Mouse (Mus musculus) cerebellum, postnatal 25 days (tissue): ENCODE data around the gene Cxcl10.
A peak's percentile ranks its signal among the peaks of the same experiment; 100 is the strongest.
"Not testable (repeated sequence)": the region's sequence is repeated elsewhere in the genome, so short reads cannot be mapped to it uniquely, and the experiment has no call there.

Source experiments
- DNase-seq, 2 experiments: peaks; one replicate each; pipeline ENCODE4 v3.0.0; 2021; ENCODE audit warnings: mixed read lengths in 2 of 2

The Cxcl10 gene

GRCm38 (mm10) chr5:92368392-92368791, 19.7 kb upstream of the Cxcl10 start:
- peak; percentile 42 to 62 for DNase-seq

DNA sequence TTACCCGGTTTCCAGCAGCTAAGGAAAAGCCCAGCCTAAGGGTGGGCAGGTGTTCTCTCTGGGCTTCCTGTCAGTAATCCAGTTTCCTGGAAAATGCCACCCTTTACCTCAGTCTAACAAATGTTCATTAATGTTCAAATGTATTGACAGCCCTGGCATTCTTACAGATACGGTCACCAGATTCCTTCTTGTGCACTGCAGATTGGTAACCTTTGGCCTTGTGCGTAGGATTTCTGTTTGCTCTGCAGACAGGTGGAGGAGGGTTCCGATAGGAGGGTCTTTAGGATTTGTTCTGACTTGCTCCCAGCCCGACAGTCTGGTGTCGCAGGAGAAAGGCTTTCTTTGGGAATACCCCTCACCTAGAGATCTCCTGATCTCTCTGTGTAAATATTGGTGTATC, 17.9 kb upstream of the Cxcl10 start:
- DNase-seq, result no peak

GRCm38 (mm10) chr5:92365146-92365705, 16.5 kb upstream of the Cxcl10 start:
- peak; percentile 53 to 65 for DNase-seq

GRCm38 (mm10) chr5:92364011-92364410, 15.3 kb upstream of the Cxcl10 start:
- no peak for DNase-seq

- no peak for DNase-seq
Observed at GRCm38 (mm10) chr5:92363179-92363578, 14.5 kb upstream of the Cxcl10 start.

DNA sequence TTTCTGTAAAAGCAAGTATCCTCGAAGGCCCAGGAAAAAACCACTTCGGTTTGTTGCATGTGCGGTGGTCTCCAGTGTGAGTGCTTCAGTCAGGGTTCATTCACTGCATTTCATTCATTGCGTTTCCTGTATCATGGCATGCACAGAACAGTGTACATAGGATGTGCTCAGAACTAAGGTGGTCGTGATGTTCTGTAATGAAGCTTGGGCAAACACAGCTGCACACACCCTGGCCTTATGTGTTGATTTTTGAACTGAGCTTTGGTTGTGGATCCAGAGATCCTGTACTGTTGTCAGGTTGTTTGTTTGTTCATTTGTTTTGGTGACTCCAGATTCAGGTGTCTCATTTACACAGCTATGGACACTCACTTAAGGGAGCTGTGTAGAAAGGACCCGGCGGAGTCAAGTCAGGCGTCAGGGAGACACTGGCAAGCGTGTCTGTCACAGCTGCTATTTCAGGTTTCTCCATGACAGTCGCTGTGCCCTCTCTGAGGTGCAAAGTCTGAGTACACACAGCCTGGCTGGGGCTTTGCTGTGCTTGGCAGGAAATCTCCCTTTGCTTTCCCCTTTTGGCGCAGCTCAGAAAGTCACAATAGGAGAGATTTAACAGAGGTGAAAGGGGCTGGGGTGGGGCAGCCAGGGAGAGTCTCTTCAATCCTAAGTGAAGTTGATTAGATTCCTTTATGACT, 10.2 kb upstream of the Cxcl10 start:
- no peak for DNase-seq

GRCm38 (mm10) chr5:92358033-92358432, 9.3 kb upstream of the Cxcl10 start:
- DNase-seq, result no peak

DNA sequence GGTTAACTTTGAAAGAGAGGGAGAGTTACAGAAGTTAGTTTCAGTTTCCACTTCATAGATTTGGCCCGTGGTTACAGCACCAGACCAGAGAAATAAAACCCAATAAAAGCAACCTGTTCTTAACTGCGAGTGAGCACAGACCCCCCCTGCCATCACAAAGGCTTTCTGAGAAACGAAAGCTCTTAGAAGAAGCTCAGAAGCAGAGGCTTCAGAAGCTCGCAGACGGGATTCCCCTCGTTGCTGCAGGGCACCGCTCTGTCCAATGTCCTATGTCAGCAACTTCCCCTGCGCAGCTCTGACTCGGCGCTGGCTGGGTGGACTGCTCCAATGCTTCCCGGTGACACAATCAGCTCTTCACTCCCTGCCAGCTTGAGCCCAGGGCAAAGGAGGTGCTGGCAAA, 4.8 kb upstream of the Cxcl10 start:
- DNase-seq, result peak in 1 of 2 experiments; percentile 46

DNA sequence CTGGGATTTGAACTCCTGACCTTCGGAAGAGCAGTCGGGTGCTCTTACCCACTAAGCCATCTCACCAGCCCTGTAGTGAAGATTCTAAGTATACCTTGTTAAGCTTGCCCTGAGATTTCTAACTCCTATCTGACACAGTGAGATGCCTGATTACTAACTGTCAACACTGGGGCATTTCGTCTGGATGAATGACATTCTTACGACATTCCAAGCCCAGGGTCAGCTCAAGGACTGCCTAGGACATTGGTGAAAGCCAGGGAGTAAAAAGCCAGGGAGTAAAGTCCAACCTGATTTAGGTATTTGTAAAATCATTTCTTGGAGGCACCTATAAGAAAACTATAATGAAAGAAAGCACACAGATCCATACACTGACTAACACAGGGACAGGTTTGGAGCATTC, 4.0 kb upstream of the Cxcl10 start:
- DNase-seq, result not testable (repeated sequence)

DNA sequence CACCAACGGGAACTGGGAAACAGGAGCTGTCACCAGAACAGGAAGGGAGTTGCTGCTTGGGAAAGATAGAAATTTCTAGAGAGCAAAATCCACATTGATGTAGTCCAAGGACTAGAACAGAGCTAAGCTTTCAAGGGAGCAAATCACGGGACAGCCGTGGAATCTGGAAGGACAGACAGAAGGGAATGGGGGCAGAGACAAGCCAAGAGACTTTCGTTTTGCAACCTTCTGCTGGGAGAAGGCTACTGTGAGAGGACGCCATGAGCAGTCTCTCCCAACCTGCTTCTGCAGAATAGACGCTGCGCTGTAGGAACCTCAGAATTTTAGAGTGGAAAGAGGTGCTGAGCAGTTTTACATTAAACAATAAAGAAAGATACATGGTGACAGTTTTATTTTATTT, 1.0 kb upstream of the Cxcl10 start:
- DNase-seq, result no peak

GRCm38 (mm10) chr5:92345006-92345405, 3.7 kb downstream of the Cxcl10 start:
- DNase-seq, result no peak

- DNase-seq, result no peak
Observed at GRCm38 (mm10) chr5:92340606-92341005, 8.1 kb downstream of the Cxcl10 start.

- DNase-seq, result no peak
Observed at GRCm38 (mm10) chr5:92336743-92337142, 11.9 kb downstream of the Cxcl10 start.

DNA sequence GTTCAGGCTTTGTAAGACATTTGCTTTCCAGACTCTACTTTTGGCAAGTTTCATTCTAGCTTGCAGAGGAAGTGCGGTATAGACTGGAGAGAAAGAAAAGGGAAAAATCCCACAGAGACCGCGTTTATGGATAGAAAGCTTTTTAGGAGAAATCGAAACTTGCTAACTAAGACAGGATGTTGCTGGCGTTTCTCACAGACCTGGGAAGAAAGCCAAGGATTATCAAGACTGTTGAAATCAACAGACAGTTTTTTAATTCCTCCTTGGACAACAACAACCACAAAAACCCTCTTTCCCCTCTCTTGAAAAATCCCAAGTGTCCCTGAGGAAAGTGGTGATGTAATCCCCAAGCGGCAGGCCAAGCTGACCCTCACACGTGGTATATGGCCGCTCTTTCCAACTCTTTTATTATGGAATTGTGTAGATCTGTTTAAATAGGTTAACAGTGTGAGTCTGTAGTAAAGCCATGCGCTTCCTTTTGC, 16.3 kb downstream of the Cxcl10 start:
- DNase-seq, result no peak

- DNase-seq, result no peak
Observed at GRCm38 (mm10) chr5:92331635-92332338, 16.9 kb downstream of the Cxcl10 start, which contains the start of gene Art3. Gene Art3 (plus strand): TSS chr5:92331827.

GRCm38 (mm10) chr5:92331122-92331521, 17.6 kb downstream of the Cxcl10 start:
- DNase-seq, result no peak

GRCm38 (mm10) chr5:92327929-92328328, 20.8 kb downstream of the Cxcl10 start, which contains the start of gene Cxcl9:
Gene Cxcl9 (minus strand): TSS chr5:92328079.
- no peak for DNase-seq

GRCm38 (mm10) chr5:92327367-92327766, 21.3 kb downstream of the Cxcl10 start:
- DNase-seq, result no peak

- DNase-seq, result no peak
Observed at GRCm38 (mm10) chr5:92323264-92323663, 25.4 kb downstream of the Cxcl10 start.

- no peak for DNase-seq
Observed at GRCm38 (mm10) chr5:92322612-92323011, 26.1 kb downstream of the Cxcl10 start.

- DNase-seq, result no peak
Observed at GRCm38 (mm10) chr5:92321631-92322400, 26.9 kb downstream of the Cxcl10 start.

DNA sequence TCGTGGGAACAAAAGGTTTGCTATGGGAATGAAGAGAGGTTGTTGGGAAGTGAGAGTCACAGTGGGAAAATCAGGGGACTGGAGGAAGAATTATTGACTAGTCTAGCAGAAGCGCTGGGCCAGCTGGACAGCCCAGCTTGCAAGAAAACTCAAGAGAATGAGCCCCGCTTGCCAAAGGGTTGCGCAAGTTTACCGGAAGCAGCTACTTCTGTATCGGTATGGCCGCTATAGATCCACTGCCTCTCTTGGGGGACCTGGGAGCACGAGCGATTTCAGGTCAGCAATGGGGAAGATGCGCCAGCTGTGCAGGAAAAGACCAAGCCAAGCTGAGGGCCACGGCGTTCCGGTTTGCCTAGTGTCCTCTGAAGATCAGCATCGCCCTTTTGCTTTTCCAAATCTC, 30.1 kb downstream of the Cxcl10 start:
- DNase-seq, result no peak

DNA sequence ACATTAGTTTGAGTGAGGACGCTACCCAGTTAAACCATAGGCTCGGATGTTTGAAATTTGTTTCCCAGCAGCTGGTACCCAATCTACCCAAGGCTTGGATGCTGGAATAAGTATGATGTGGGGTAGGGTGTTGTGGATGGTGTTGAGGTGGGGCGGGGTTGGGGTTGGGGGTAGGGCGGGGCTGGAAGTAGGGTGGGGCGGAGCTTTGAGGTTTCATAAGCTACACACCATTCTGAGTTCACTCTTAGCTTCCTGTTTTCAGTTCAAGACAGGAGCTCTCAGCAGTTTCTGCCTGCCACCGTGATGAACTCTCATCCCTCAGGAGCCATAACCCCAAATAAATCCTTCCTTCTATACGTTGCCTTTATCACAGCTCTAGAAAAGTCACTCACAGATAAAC, 30.6 kb downstream of the Cxcl10 start:
- DNase-seq, result no peak
